Mouse (Mus musculus): ENCODE measurements around the gene Hoxd10. TPM values are rescaled to one million over a fixed set of nuclear protein-coding genes. Genes with fewer than 3 reads are reported as not detected.

Hoxd10 gene
- polyA plus RNA-seq, 1 experiment from 2014 or later = not detected

GRCm38 (mm10) chr2:74686988-74687697, 4.6 kb upstream of the Hoxd10 start:
- no peaks in the 10 kb centered on the region for H3K9me3 ChIP-seq
- no peak overlapping the region for H3K27ac ChIP-seq
- H3K4me1 ChIP-seq = peaks cover 7% of the 10 kb centered on the region; the same call in 1 of the 2 replicates
- no peak overlapping the region for H3K9ac ChIP-seq
- ATAC-seq (replicated peaks) = no peak
- H3K36me3 ChIP-seq (replicated peaks) = no peaks in the 10 kb centered on the region
- H3K27me3 ChIP-seq (replicated peaks) = peaks cover 87% of the 10 kb centered on the region
- H3K4me2 ChIP-seq = no peak overlapping the region
- H3K4me3 ChIP-seq = no peak overlapping the region
- 1% methylated on average over 27 of the region's 27 CpGs for WGBS

DNA sequence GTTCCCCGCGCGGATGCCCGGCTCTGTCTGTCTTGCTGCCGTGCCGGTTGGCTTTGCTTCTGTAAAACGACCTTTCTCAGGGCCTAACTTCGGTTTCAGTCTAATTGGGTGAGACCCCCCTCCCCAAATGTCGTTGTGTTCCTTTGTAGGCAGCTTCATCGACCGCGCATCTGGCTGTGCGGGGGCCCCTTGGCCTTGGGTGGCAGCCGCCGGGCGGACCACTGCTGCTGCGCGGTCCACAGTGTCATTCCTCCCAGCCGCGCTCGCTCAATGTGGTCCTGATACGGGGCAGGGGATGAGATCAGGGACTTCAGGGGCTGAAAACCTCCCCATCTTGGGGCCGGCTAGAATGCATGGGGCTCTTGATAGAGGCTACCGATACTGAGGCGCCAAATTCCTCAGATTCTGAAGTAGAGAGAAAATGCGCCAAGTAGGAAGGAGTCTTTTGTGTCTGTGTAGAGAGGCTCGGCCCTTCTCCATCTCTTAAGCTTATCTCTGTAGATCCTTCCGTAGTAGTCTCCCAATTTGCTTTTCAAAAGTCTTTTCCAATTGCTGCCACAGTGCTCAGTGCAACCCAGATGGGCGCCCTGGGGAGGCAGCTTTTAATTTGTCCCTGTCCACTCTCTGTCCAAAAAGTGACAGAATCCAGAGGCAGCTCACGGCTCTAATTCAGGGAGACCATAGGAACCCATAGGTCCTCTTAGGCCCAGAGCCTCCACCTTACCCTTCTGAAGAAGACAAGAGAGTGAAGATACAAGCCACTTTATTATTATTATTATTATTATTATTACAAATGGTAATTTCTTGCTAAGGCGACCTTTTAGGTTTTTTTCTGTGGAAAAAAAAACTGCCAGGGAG, 3.8 kb upstream of the Hoxd10 start:
- Histone ChIP-seq H3K27me3 (replicated peaks) (peaks cover 88% of the 10 kb centered on the region), H3K9me3 (no peaks in the 10 kb centered on the region), H3K9ac (no peak overlapping the region), H3K4me1 (no peaks in the 10 kb centered on the region), H3K27ac (no peak overlapping the region), H3K4me2 (no peak overlapping the region), H3K4me3 (no peak overlapping the region), H3K36me3 (replicated peaks) (no peaks in the 10 kb centered on the region)
- WGBS = under 1% methylated on average over 31 of the region's 31 CpGs
- ATAC-seq (replicated peaks) = no peak

- no peak for ATAC-seq (replicated peaks)
- Histone ChIP-seq H3K9ac (no peak overlapping the region), H3K27me3 (replicated peaks) (peaks cover 88% of the 10 kb centered on the region), H3K4me1 (no peaks in the 10 kb centered on the region), H3K4me2 (no peak overlapping the region), H3K4me3 (no peak overlapping the region), H3K27ac (no peak overlapping the region), H3K36me3 (replicated peaks) (no peaks in the 10 kb centered on the region), H3K9me3 (no peaks in the 10 kb centered on the region)
- WGBS = 3% methylated on average over 12 of the region's 12 CpGs
These were observed 2.7 kb upstream of the Hoxd10 start for GRCm38 (mm10) chr2:74688795-74689573.

DNA sequence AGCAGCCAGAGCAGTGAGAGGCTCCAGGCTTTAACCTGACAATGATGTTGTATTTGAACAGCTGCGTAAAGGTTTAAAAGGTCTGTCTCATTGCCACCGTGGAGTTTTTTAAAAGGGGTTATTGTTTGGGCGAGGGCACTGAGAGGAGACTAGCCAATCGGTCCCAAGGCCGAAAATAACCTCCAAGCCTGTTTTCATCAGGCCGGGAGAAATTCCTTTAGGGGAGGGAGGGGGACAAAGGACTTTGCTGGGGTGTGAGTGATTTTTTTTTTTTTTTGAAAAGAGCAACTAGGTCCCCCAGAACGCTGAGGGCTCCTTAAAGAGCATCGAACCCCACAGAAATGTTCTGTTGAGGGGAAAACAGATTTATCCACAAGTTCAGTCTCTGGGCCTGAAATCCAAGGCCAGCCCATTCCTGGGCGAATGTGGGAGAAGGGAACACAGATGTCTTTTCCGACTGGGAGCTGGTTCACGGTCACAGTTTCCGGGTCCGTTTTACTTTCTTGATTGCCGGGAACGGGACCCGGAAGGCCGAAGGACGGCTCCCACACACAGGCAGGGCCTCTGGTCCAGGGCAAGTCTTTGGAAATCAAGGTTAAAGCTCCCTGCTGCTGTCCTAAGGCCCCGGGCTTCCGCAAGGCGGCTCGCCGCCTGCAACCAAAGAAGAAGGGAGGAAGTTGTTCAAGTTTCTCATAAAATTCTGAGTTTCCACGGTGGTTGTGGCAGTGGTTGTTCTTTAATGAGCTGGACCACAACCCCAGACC, 2.0 kb upstream of the Hoxd10 start:
- Histone ChIP-seq H3K36me3 (replicated peaks) (no peaks in the 10 kb centered on the region), H3K4me2 (no peak overlapping the region), H3K4me3 (no peak overlapping the region), H3K4me1 (no peaks in the 10 kb centered on the region), H3K9me3 (no peaks in the 10 kb centered on the region), H3K27ac (no peak overlapping the region), H3K9ac (no peak overlapping the region), H3K27me3 (replicated peaks) (peaks cover 88% of the 10 kb centered on the region)
- ATAC-seq (replicated peaks) = no peak
- WGBS = under 1% methylated on average over 24 of the region's 24 CpGs

GRCm38 (mm10) chr2:74690338-74690716, 1.4 kb upstream of the Hoxd10 start:
- 9% methylated on average over 8 of the region's 8 CpGs for WGBS
- H3K4me1 ChIP-seq = no peaks in the 10 kb centered on the region
- no peak overlapping the region for H3K4me2 ChIP-seq
- H3K36me3 ChIP-seq (replicated peaks) = no peaks in the 10 kb centered on the region
- H3K27me3 ChIP-seq (replicated peaks) = peaks cover 88% of the 10 kb centered on the region
- no peaks in the 10 kb centered on the region for H3K9me3 ChIP-seq
- no peak overlapping the region for H3K27ac ChIP-seq
- ATAC-seq (replicated peaks) = no peak
- H3K9ac ChIP-seq = no peak overlapping the region
- no peak overlapping the region for H3K4me3 ChIP-seq

GRCm38 (mm10) chr2:74691995-74692807, 477 bp downstream of the Hoxd10 start:
- no peak overlapping the region for H3K9ac ChIP-seq
- 4% methylated on average over 35 of the region's 35 CpGs for WGBS
- H3K9me3 ChIP-seq = no peaks in the 10 kb centered on the region
- H3K27me3 ChIP-seq (replicated peaks) = peaks cover 93% of the 10 kb centered on the region
- no peak overlapping the region for H3K4me3 ChIP-seq
- H3K36me3 ChIP-seq (replicated peaks) = no peaks in the 10 kb centered on the region
- H3K4me2 ChIP-seq = no peak overlapping the region
- no peaks in the 10 kb centered on the region for H3K4me1 ChIP-seq
- no peak overlapping the region for H3K27ac ChIP-seq
- ATAC-seq (replicated peaks) = no peak

GRCm38 (mm10) chr2:74692808-74693431, 1.2 kb downstream of the Hoxd10 start:
- no peak for ATAC-seq (replicated peaks)
- Histone ChIP-seq H3K9me3 (no peaks in the 10 kb centered on the region), H3K36me3 (replicated peaks) (no peaks in the 10 kb centered on the region), H3K27ac (no peak overlapping the region), H3K27me3 (replicated peaks) (peaks cover 93% of the 10 kb centered on the region), H3K4me1 (peaks cover 5% of the 10 kb centered on the region; the same call in 1 of the 2 replicates), H3K4me2 (no peak overlapping the region), H3K9ac (no peak overlapping the region), H3K4me3 (no peak overlapping the region)
- WGBS = 2% methylated on average over 20 of the region's 20 CpGs

DNA sequence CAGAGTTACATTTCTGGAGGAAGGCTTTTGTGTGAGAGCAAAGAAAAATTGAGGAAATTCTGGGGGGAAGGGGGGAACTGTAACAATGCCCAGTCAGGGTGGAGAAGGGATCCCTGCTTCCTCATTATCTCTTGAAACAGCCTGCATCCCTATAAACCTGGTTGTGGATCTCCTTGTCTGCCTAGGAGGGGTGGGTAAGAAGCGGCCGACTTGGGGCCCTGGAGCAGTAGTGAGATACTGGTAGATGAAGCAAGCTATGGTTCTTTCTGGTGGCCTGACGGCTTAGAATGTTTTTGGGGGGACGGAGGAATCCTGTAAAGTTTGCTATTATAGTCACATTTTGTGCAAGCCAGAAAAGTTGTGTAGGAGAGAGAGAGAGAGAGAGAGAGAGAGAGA, 1.7 kb downstream of the Hoxd10 start:
- 7% methylated on average over 4 of the region's 4 CpGs for WGBS
- Histone ChIP-seq H3K9ac (no peak overlapping the region), H3K9me3 (no peaks in the 10 kb centered on the region), H3K4me2 (no peak overlapping the region), H3K27ac (no peak overlapping the region), H3K27me3 (replicated peaks) (peaks cover 90% of the 10 kb centered on the region), H3K4me1 (peaks cover 8% of the 10 kb centered on the region; the same call in 1 of the 2 replicates), H3K36me3 (replicated peaks) (no peaks in the 10 kb centered on the region), H3K4me3 (no peak overlapping the region)
- no peak for ATAC-seq (replicated peaks)

GRCm38 (mm10) chr2:74694066-74694465, 2.3 kb downstream of the Hoxd10 start:
- WGBS = 2% methylated on average over 16 of the region's 16 CpGs
- H3K36me3 ChIP-seq (replicated peaks) = no peaks in the 10 kb centered on the region
- H3K27ac ChIP-seq = no peak overlapping the region
- peaks cover 90% of the 10 kb centered on the region for H3K27me3 ChIP-seq (replicated peaks)
- H3K4me1 ChIP-seq = peaks cover 8% of the 10 kb centered on the region; the same call in 1 of the 2 replicates
- H3K4me2 ChIP-seq = no peak overlapping the region
- H3K4me3 ChIP-seq = no peak overlapping the region
- H3K9me3 ChIP-seq = no peaks in the 10 kb centered on the region
- no peak for ATAC-seq (replicated peaks)
- H3K9ac ChIP-seq = no peak overlapping the region

DNA sequence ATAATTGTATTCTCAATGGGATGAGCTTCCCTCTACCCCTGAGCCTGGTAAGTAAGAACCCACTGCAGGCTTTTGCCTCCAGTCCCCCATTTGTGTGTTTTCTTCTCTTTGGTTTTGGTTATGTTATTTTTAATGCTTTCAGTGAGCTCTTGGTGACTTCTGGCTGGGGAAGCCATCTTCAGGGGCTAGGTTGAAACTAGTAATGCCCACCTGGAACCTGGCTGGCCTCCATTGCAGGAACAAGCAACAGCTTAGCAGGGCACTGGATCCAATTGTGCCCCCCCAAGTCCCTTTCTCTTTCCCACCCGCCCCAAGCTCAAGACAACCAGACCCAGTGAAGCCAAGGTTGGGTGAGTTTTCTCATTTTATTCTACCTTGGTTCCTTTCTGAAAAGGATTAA, 3.7 kb downstream of the Hoxd10 start:
- Histone ChIP-seq H3K4me3 (no peak overlapping the region), H3K9me3 (no peaks in the 10 kb centered on the region), H3K27ac (no peak overlapping the region), H3K4me2 (no peak overlapping the region), H3K4me1 (peaks cover 8% of the 10 kb centered on the region; the same call in 1 of the 2 replicates), H3K9ac (no peak overlapping the region), H3K36me3 (replicated peaks) (no peaks in the 10 kb centered on the region), H3K27me3 (replicated peaks) (peaks cover 94% of the 10 kb centered on the region)
- no peak for ATAC-seq (replicated peaks)
- 9% methylated on average over 1 of the region's 1 CpGs for WGBS
